Mouse (Mus musculus): ENCODE data around the gene Cdc20b. TPM values are rescaled to one million over a fixed set of nuclear protein-coding genes. Genes with fewer than 3 reads are reported as not detected.

Cdc20b gene
- polyA plus RNA-seq, 1 experiment from 2014 or later = not detected

MicroRNAs encoded within 50 kb of the gene (microRNA counts, 519-probe panel; counts per million panel counts)
- 1,989 counts per million, percentile 21 among the panel's probes with 10 or more counts for microRNA mmu-miR-449a
- not detected for microRNA mmu-miR-449b
- microRNA mmu-miR-449c = not detected

Small RNA genes lying within 50 kb of the gene (microRNA-seq; reads per million reads assigned to microRNA genes)
- 77.3 reads per million, percentile 44 among the genes with 10 or more reads in this experiment for gene Mir449a
- gene Mir449b = not detected
- gene Mir449c = not detected

Other genes with a start within 250 kb of the Cdc20b start
- 97.1 and 98.9 TPM in 2 replicates for gene Plpp1, start 234.3 kb upstream of the Cdc20b start, polyA plus RNA-seq (2014; fragmentation: Nextera tagmentation; extraction: Ambion mirVana)
- 72.3 and 80.6 TPM in 2 replicates for gene Mtrex, start 107.7 kb upstream of the Cdc20b start, polyA plus RNA-seq (2014; fragmentation: Nextera tagmentation; extraction: Ambion mirVana)
- 20.4 and 22.8 TPM in 2 replicates for gene Dhx29, start 107.7 kb upstream of the Cdc20b start, polyA plus RNA-seq (2014; fragmentation: Nextera tagmentation; extraction: Ambion mirVana)
- 0.35 and 0.67 TPM in 2 replicates for gene Ccno, start 47.3 kb upstream of the Cdc20b start, polyA plus RNA-seq (2014; fragmentation: Nextera tagmentation; extraction: Ambion mirVana)
- 0.17 TPM in 2 replicates for gene Mcidas, start 41.3 kb upstream of the Cdc20b start, polyA plus RNA-seq (2014; fragmentation: Nextera tagmentation; extraction: Ambion mirVana)
- 164 and 166 TPM in 2 replicates for gene Gpx8, start 11.3 kb downstream of the Cdc20b start, polyA plus RNA-seq (2014; fragmentation: Nextera tagmentation; extraction: Ambion mirVana)
- gene Gzma, start 65.9 kb downstream of the Cdc20b start, polyA plus RNA-seq (2014; fragmentation: Nextera tagmentation; extraction: Ambion mirVana) = not detected in 2 replicates
- gene Esm1, start 174.5 kb downstream of the Cdc20b start, polyA plus RNA-seq (2014; fragmentation: Nextera tagmentation; extraction: Ambion mirVana) = 2.5 and 2.9 TPM in 2 replicates
- 0.25 TPM in 1 of 2 replicates, not detected in the other for gene Gzmk, start 190.8 kb downstream of the Cdc20b start, polyA plus RNA-seq (2014; fragmentation: Nextera tagmentation; extraction: Ambion mirVana)

Data from stomach, embryonic 14.5 days (tissue).